Mouse (Mus musculus): ENCODE data around the gene Cdh24. TPM values are rescaled to one million over a fixed set of nuclear protein-coding genes. Genes with fewer than 3 reads are reported as not detected.

Cdh24 gene
- 2.3 TPM for polyA plus RNA-seq (2017; shearing (Covaris generic))

DNA sequence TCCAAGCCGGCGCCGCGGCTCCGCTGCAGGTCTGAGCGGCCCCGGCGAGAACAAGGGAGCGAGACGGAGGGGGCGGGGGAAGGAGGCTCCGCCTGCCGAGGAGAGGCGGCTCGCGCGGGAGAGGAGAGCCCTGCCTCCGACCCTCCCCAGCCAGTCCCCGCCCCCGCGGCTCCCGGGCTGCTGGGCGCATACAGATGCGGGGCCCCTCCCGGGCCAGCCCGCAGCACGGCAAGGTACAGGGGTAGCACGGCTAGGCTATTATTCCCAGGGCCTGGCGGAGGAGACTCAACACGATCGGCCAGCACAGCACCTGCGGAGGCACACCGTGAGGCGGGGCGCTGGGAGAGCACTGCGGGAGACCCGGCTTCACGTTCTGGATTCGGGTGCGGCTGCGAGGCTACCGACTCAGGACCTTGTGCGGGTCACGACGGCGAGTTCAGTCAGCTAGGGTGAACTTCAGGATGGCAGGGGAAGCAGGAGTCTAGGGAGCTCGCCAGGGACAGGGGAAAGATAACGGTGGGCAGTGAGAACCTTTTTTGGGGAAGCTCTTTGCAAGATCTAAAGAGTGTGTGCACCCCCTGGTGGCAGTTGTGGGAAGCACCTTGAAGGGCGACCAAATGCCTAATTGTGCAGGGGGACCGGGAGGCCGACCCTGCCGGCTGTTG lies at the start of gene Cdh24:
TSS of gene Cdh24 (minus strand) at position 60 of the 665 bp plus-strand sequence.

GRCm38 (mm10) chr14:54686522-54687143 lies 45.5 kb upstream of the Cdh24 start, which contains the start of gene Acin1:
Gene Acin1, minus strand, starts transcription at chr14:54686931.

GRCm38 (mm10) chr14:54686063-54686521 lies 44.9 kb upstream of the Cdh24 start, which contains the start of gene 1700123O20Rik:
Gene 1700123O20Rik, plus strand, starts transcription at chr14:54686216.

GRCm38 (mm10) chr14:54640946-54641304 lies 239 bp downstream of the Cdh24 start, which contains the start of gene Gm17606:
Gene Gm17606, plus strand, starts transcription at chr14:54640952.

DNA sequence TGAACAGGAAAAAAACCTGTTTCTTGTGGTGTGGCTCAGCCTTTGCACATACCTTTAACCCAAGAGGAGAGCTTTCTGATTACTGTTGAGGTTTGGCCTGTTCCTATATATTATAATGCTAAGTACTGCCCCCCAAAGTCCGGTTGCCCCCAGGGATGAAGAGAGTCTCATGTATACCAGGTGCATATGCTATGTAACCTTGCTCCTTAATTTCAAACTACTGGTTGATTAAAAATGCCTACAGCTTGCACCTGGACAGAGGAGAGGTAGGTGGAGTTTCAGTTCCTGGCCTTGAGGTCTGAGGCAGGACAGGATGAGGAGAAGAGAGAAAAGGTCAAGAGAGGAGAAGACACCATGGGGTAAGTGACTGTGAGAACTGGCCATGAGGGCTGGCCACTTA lies 20.0 kb downstream of the Cdh24 start, which contains the start of gene Psmb11:
TSS of gene Psmb11 (plus strand) at position 301 of the 400 bp plus-strand sequence.

DNA sequence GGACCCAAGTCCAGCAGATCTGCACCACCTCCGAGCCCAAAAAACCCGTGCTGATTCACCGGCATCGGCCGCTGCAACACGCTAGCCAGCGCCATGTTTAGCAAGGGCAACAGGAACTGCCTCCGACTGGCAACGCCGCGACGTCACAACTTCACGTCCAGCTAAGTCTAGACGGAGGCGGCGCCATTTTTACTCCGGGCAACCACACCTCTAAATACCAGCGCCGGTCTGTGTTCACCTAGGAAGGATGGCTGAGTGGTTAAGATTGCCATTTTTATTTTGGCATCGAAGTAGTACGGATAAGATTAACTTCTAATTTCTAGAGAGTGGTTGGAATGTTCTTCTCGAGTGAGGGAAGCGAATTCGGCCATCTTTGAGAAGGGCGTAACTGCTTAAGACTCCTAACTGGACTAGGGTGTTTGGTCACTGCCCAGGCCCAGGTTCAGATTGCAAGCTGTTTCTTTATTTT lies 23.2 kb downstream of the Cdh24 start, which contains the start of gene Psmb5:
TSS of gene Psmb5 (minus strand) at position 126 of the 469 bp plus-strand sequence.

DNA sequence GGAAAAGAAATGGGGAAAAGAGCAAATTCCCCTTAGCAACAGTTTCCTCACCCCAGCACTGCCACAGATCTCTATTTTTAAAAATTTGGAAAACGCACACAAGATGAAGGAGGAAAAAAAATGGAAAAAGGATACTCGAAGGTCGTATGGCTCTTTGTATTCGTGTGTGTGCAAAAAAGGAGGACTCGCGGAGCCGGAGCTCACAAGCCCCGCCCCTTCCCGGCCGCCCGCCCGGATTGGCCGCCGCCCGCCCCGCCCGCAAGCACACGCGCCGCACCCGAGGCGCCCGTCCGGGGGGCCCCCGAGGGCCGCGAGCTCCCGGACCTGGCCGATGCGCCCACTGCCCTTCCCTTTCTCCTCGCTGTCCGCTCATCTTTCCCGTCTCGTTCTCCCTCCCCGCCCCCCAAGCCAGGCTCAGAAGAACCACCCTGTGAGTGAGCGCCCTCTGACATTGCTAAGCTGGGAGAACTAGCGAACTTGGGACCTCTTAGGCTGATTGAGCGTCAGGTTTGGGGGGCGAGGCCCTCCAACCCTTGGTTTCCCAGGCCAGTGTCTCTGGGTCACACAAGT lies 35.3 kb downstream of the Cdh24 start, which contains the start of gene 4931414P19Rik:
TSS of gene 4931414P19Rik (minus strand) at position 242 of the 570 bp plus-strand sequence.

Other genes starting within 250 kb of the Cdh24 start
- gene Slc7a7, start 223.6 kb downstream of the Cdh24 start, polyA plus RNA-seq (2017; shearing (Covaris generic)) = not detected
- gene Mrpl52, start 214.5 kb downstream of the Cdh24 start, polyA plus RNA-seq (2017; shearing (Covaris generic)) = 122 TPM
- gene Mmp14, start 209.8 kb downstream of the Cdh24 start, polyA plus RNA-seq (2017; shearing (Covaris generic)) = 0.51 TPM
- 246 TPM for gene Lrp10, start 177.2 kb downstream of the Cdh24 start, polyA plus RNA-seq (2017; shearing (Covaris generic))
- not detected for gene Rem2, start 165.3 kb downstream of the Cdh24 start, polyA plus RNA-seq (2017; shearing (Covaris generic))
- 29.7 TPM for gene Prmt5, start 123.8 kb downstream of the Cdh24 start, polyA plus RNA-seq (2017; shearing (Covaris generic))
- gene Haus4, start 86.7 kb downstream of the Cdh24 start, polyA plus RNA-seq (2017; shearing (Covaris generic)) = 31.6 TPM
- gene Ajuba, start 63.8 kb downstream of the Cdh24 start, polyA plus RNA-seq (2017; shearing (Covaris generic)) = 0.40 TPM
- gene 4931414P19Rik, start 35.4 kb downstream of the Cdh24 start, polyA plus RNA-seq (2017; shearing (Covaris generic)) = 1.2 TPM
- gene Psmb5, start 23.3 kb downstream of the Cdh24 start, polyA plus RNA-seq (2017; shearing (Covaris generic)) = 123 TPM
- gene Psmb11, start 19.9 kb downstream of the Cdh24 start, polyA plus RNA-seq (2017; shearing (Covaris generic)) = 0.09 TPM
- gene Gm17606, start 412 bp downstream of the Cdh24 start, polyA plus RNA-seq (2017; shearing (Covaris generic)) = not detected
- gene 1700123O20Rik, start 44.9 kb upstream of the Cdh24 start, polyA plus RNA-seq (2017; shearing (Covaris generic)) = 63.8 TPM
- 84.6 TPM for gene Acin1, start 45.6 kb upstream of the Cdh24 start, polyA plus RNA-seq (2017; shearing (Covaris generic))
- gene Gm29776, start 57.5 kb upstream of the Cdh24 start, polyA plus RNA-seq (2017; shearing (Covaris generic)) = 0.20 TPM
- gene Cebpe, start 70.8 kb upstream of the Cdh24 start, polyA plus RNA-seq (2017; shearing (Covaris generic)) = not detected
- 0.09 TPM for gene Slc7a8, start 140.6 kb upstream of the Cdh24 start, polyA plus RNA-seq (2017; shearing (Covaris generic))
- gene Rnf212b, start 172.8 kb upstream of the Cdh24 start, polyA plus RNA-seq (2017; shearing (Covaris generic)) = not detected
- 5.7 TPM for gene Homez, start 229.6 kb upstream of the Cdh24 start, polyA plus RNA-seq (2017; shearing (Covaris generic))
- 1.5 TPM for gene Ppp1r3e, start 236.2 kb upstream of the Cdh24 start, polyA plus RNA-seq (2017; shearing (Covaris generic))
- gene Bcl2l2, start 242.0 kb upstream of the Cdh24 start, polyA plus RNA-seq (2017; shearing (Covaris generic)) = not detected
- not detected for gene Gm20521, start 242.1 kb upstream of the Cdh24 start, polyA plus RNA-seq (2017; shearing (Covaris generic))

Measured in effector memory CD4-positive, alpha-beta T cell, adult 7 months (primary cell).